Mouse (Mus musculus) limb, embryonic 14.5 days (tissue): Measurements from ENCODE around the gene Slc6a19. TPM values are rescaled to one million over a fixed set of nuclear protein-coding genes. Genes with fewer than 3 reads are reported as not detected.

Experiments used
- ATAC-seq: fragments of 200-750 bp; cut with Nextera tagmentation; 2 replicates; pipeline ENCODE4 v1.8.0; 2017; ENCODE audit warnings: low read depth, moderate number of reproducible peaks, moderate TSS enrichment; ENCODE audit not compliant: low FRiP score
- DNase-seq: peaks from one replicate; pipeline ENCODE4 v3.0.0-alpha.2; 2015; ENCODE audit warnings: low spot score
- H3K27ac ChIP-seq: fragments of 300-500 bp; sonication (generic); replicated peaks from 2 replicates; pipeline ENCODE4 v1.5.1; 2014; ENCODE audit warnings: low read depth, mild to moderate bottlenecking, low read length, moderate library complexity, mixed read lengths
- H3K27me3 ChIP-seq: fragments of 300-500 bp; sonication (generic); 2 replicates; pipeline ENCODE4 v1.6.1; 2014; ENCODE audit warnings: low read length, mixed read lengths; ENCODE audit not compliant: control insufficient read depth, insufficient read depth
- H3K36me3 ChIP-seq: fragments of 300-500 bp; sonication (generic); 2 replicates; pipeline ENCODE4 v1.6.1; 2014; ENCODE audit warnings: mild to moderate bottlenecking, low read length, moderate library complexity, mixed read lengths; ENCODE audit not compliant: control insufficient read depth, insufficient read depth
- H3K4me1 ChIP-seq: fragments of 300-500 bp; sonication (generic); 2 replicates; pipeline ENCODE4 v1.6.1; 2014; ENCODE audit warnings: antibody characterized with exemption, low read length, mixed read lengths; ENCODE audit not compliant: control insufficient read depth, insufficient read depth
- H3K4me2 ChIP-seq: fragments of 300-500 bp; sonication (generic); replicated peaks from 2 replicates; pipeline ENCODE4 v1.6.1; 2014; ENCODE audit warnings: low read depth, mild to moderate bottlenecking, low read length, moderate library complexity; ENCODE audit not compliant: severe bottlenecking
- H3K4me3 ChIP-seq: fragments of 300-500 bp; sonication (generic); replicated peaks from 2 replicates; pipeline ENCODE4 v1.5.1; 2014; ENCODE audit warnings: low read length
- H3K9ac ChIP-seq: fragments of 300-500 bp; sonication (generic); 2 replicates; pipeline ENCODE4 v1.6.1; 2014; ENCODE audit warnings: mild to moderate bottlenecking, low read depth, low read length, moderate library complexity; ENCODE audit not compliant: severe bottlenecking
- H3K9me3 ChIP-seq: fragments of 300-500 bp; sonication (generic); 2 replicates; pipeline ENCODE4 v1.6.1; 2016; ENCODE audit warnings: low read length; ENCODE audit not compliant: control insufficient read depth
- POLR2A ChIP-seq: fragments of 200-500 bp; IDR thresholded peaks from 2 replicates; pipeline ENCODE4 v1.8.0; 2012; ENCODE audit warnings: inconsistent platforms, mild to moderate bottlenecking, moderate library complexity, borderline replicate concordance; ENCODE audit not compliant: insufficient read depth, insufficient read length; ENCODE audit errors: extremely low read depth
- WGBS: fragments of 180-500 bp; shearing (Covaris S2); extraction: QIAGEN DNeasy Blood & Tissue Kit; methylation state at CpG from one replicate; pipeline ENCODE4 v1.1.7; 2014; 5-methylcytosine and 5-hydroxymethylcytosine counted together
- polyA plus RNA-seq, 2 experiments: library from polyadenylated mRNA; depleted of rRNA in 1 of 2; stranded (reverse) in 1 of 2; unstranded in 1 of 2; fragments of >200 nt; fragmentation: Nextera tagmentation in 1 of 2; extraction: Ambion mirVana in 1 of 2; gene quantifications; 2 replicates each; pipeline versions ENCODE4 v1.2.1 to v1.2.3; 2012 to 2014

Gene Slc6a19
- polyA plus RNA-seq, 2 experiments, result not detected

DNA sequence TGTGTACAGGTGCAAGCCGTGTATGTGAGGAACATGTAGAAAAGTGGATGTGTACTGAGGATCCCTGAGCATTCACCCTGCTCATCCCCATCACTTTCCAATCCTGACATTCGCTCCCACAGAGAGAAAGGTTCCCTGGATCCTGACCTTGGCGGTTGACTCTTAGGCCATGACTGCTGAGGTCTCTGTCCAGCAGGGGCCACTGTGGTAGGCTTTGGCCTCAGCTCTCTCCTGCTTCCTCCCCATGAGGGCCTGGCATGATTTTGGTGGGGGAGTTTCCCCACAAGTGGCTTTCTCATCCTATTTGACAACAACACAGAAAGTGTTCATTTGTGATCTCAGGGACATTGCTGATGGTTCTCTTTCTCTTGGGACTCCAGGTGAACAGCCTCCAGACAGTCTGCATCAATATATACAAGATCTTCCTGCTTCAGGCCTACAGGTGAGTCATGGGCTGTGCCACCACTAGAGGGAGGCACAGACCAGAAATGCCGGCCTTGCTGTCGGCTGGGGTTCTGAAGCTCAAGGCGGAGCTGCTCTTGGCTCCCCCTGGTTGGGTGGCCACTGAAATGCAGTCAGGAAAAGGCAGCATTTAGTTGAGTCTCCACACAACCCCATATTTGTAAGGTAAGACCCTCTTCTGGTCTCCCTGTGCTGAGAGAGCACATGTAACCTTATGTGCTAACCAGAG, 58.1 kb downstream of the Slc6a19 start:
- Histone ChIP-seq H3K36me3 (peaks cover 41% of the 10 kb centered on the region), H3K9me3 (no peaks in the 10 kb centered on the region), H3K27ac (no peak overlapping the region), H3K4me1 (no peaks in the 10 kb centered on the region), H3K4me2 (no peak overlapping the region), H3K4me3 (no peak overlapping the region), H3K27me3 (no peaks in the 10 kb centered on the region), H3K9ac (no peak overlapping the region)
- WGBS, result 41% methylated on average over 6 of the region's 6 CpGs
- no peak for TF ChIP-seq POLR2A
- DNase-seq, result no peak
- ATAC-seq, result peak; percentile 55; the same call in 1 of the 2 replicates

DNA sequence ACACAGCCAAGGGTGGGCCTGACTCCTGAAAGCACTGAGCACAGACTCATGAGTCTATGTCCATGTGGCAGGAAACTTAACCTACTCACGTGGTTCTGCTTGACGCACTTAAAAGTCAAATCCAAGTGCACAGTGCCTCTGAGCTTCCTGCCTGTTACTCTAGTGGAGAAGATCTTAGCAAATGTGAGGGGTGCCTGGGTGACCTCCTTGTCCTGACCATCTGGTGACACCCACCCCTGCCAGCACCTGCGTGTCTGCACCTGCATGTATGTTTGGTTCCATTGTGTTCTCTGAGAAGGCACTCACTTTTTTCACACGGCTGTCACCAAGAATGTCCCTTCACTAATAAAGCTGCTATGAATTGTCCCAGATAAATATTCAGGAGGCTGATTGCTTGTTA, 63.4 kb downstream of the Slc6a19 start:
- no peaks in the 10 kb centered on the region for H3K4me1 ChIP-seq
- DNase-seq, result no peak
- H3K27me3 ChIP-seq, result no peaks in the 10 kb centered on the region
- H3K9ac ChIP-seq, result no peak overlapping the region
- H3K27ac ChIP-seq, result no peak overlapping the region
- H3K4me3 ChIP-seq, result no peak overlapping the region
- H3K9me3 ChIP-seq, result no peaks in the 10 kb centered on the region
- peaks cover 45% of the 10 kb centered on the region for H3K36me3 ChIP-seq
- H3K4me2 ChIP-seq, result no peak overlapping the region
- ATAC-seq, result no peak
- WGBS, result 93% methylated on average over 4 of the region's 4 CpGs
- TF ChIP-seq POLR2A, result no peak

DNA sequence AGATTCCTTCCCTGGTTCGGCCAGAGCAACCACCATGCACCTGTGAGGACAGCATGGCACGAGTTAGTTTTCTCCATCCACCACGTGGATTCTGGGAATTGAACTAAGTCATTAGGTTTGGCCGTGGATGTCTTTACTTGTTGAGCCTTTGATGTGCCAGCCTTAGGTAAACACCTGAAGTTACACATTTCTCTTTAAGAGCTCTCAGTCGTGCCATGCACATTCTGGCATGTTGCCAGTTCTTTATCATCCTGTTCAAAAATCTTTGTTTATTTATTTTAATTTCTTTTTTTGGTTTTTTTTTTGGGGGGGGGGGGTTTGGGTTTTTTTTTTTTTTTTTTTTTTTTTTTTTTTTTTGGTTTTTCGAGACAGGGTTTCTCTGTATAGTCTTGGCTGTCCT, 66.8 kb downstream of the Slc6a19 start:
- H3K4me2 ChIP-seq, result no peak overlapping the region
- no peak overlapping the region for H3K9ac ChIP-seq
- H3K27me3 ChIP-seq, result no peaks in the 10 kb centered on the region
- no peak overlapping the region for H3K27ac ChIP-seq
- no peak overlapping the region for H3K4me3 ChIP-seq
- H3K4me1 ChIP-seq, result no peaks in the 10 kb centered on the region
- DNase-seq (no peak), ATAC-seq (no peak)
- 74% methylated on average over 5 of the region's 6 CpGs for WGBS
- peaks cover 49% of the 10 kb centered on the region for H3K36me3 ChIP-seq
- no peak for TF ChIP-seq POLR2A
- no peaks in the 10 kb centered on the region for H3K9me3 ChIP-seq

DNA sequence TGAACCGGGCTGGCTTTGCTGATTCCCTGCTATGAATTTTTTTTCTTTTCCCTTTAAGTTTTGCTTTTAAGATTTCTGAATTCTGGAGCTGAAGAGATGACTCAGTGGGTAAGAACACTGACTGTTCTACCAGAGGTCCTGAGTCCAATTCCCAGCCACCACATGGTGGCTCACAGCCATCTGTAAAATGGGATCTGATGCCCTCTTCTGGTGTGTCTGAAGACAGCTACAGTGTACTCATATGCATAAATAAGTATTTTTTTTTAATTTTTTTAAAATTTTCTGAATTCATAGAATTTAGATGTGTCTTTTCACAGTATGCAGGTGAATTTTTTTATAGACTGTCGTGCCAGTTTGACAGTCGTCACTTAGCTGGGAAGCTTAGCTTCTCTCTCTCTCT, 72.8 kb downstream of the Slc6a19 start:
- Histone ChIP-seq H3K4me1 (peaks cover 14% of the 10 kb centered on the region), H3K27me3 (no peaks in the 10 kb centered on the region), H3K9ac (no peak overlapping the region), H3K27ac (no peak overlapping the region), H3K9me3 (no peaks in the 10 kb centered on the region), H3K36me3 (peaks cover 27% of the 10 kb centered on the region), H3K4me2 (no peak overlapping the region), H3K4me3 (no peak overlapping the region)
- DNase-seq (no peak), ATAC-seq (no peak)
- 93% methylated on average over 3 of the region's 3 CpGs for WGBS
- no peak for TF ChIP-seq POLR2A

Other genes starting within 250 kb of the Slc6a19 start
- gene Lpcat1, start 237.7 kb downstream of the Slc6a19 start, polyA plus RNA-seq (2012; rRNA removed), result 51.7 and 69.6 TPM in 2 replicates
- gene Lpcat1, start 237.7 kb downstream of the Slc6a19 start, polyA plus RNA-seq (2014; fragmentation: Nextera tagmentation; extraction: Ambion mirVana), result 43.2 and 46.8 TPM in 2 replicates
- gene Slc6a3, start 168.1 kb downstream of the Slc6a19 start, polyA plus RNA-seq (2012; rRNA removed), result 0.06 and 0.17 TPM in 2 replicates
- gene Slc6a3, start 168.1 kb downstream of the Slc6a19 start, polyA plus RNA-seq (2014; fragmentation: Nextera tagmentation; extraction: Ambion mirVana), result 0.14 TPM in 1 of 2 replicates, not detected in the other
- gene Clptm1l, start 100.9 kb downstream of the Slc6a19 start, polyA plus RNA-seq (2012; rRNA removed), result 163 and 203 TPM in 2 replicates
- gene Clptm1l, start 100.9 kb downstream of the Slc6a19 start, polyA plus RNA-seq (2014; fragmentation: Nextera tagmentation; extraction: Ambion mirVana), result 145 and 151 TPM in 2 replicates
- 19.6 and 25.3 TPM in 2 replicates for gene Tert, start 78.0 kb downstream of the Slc6a19 start, polyA plus RNA-seq (2012; rRNA removed)
- gene Tert, start 78.0 kb downstream of the Slc6a19 start, polyA plus RNA-seq (2014; fragmentation: Nextera tagmentation; extraction: Ambion mirVana), result 3.0 and 5.3 TPM in 2 replicates
- gene Slc6a18, start 26.8 kb downstream of the Slc6a19 start, polyA plus RNA-seq (2012; rRNA removed), result 0.05 and 0.14 TPM in 2 replicates
- not detected in 2 replicates for gene Slc6a18, start 26.8 kb downstream of the Slc6a19 start, polyA plus RNA-seq (2014; fragmentation: Nextera tagmentation; extraction: Ambion mirVana)
- gene Slc12a7, start 28.2 kb upstream of the Slc6a19 start, polyA plus RNA-seq (2012; rRNA removed), result 32.8 and 45.4 TPM in 2 replicates
- gene Slc12a7, start 28.2 kb upstream of the Slc6a19 start, polyA plus RNA-seq (2014; fragmentation: Nextera tagmentation; extraction: Ambion mirVana), result 16.5 and 19.7 TPM in 2 replicates
- gene Nkd2, start 142.8 kb upstream of the Slc6a19 start, polyA plus RNA-seq (2012; rRNA removed), result 50.3 and 57.9 TPM in 2 replicates
- gene Nkd2, start 142.8 kb upstream of the Slc6a19 start, polyA plus RNA-seq (2014; fragmentation: Nextera tagmentation; extraction: Ambion mirVana), result 34.8 and 39.7 TPM in 2 replicates
- gene Trip13, start 232.9 kb upstream of the Slc6a19 start, polyA plus RNA-seq (2012; rRNA removed), result 16.1 and 20.6 TPM in 2 replicates
- 36.0 and 37.3 TPM in 2 replicates for gene Trip13, start 232.9 kb upstream of the Slc6a19 start, polyA plus RNA-seq (2014; fragmentation: Nextera tagmentation; extraction: Ambion mirVana)
- gene Brd9, start 232.9 kb upstream of the Slc6a19 start, polyA plus RNA-seq (2012; rRNA removed), result 85.7 and 87.2 TPM in 2 replicates
- gene Brd9, start 232.9 kb upstream of the Slc6a19 start, polyA plus RNA-seq (2014; fragmentation: Nextera tagmentation; extraction: Ambion mirVana), result 48.4 and 55.9 TPM in 2 replicates